Mouse (Mus musculus): ENCODE results near the gene Jhy. TPM values are rescaled to one million over a fixed set of nuclear protein-coding genes. Genes with fewer than 3 reads are reported as not detected.
A peak's percentile ranks its signal among the peaks of the same experiment; 100 is the strongest.

Gene Jhy
- polyA plus RNA-seq, 1 experiment from 2014 or later, result 0.75 TPM

DNA sequence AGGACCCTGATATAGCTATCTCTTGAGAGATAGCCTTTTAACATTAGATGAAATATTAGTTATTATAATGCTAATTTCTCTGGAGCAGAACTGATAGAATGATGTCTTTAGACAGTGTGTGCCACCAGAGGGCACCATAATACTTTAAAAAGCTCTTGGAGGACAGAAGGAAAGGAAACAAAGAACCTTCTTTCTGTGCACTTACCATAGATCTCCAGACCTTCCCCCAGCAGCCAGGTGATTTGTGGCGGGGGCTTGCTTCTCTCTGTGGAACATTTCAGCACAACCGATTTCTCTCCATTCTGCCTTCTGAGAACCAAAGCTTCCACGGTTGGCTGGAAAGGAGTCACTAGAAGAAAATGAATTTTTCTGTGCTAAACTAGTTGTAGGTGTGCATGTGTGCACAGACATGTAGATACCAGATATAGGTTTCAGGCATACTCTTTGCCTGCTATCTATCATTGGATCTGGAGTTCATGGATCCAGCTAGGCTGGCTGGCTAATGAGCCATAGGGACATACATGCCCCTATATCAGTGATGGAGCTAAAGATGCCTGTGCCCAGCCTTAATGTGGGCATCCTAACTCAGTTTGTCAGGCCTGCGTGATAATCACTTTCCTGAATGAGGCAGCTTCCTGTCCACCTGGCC, 26.1 kb upstream of the Jhy start:
- Histone ChIP-seq H3K27ac (ENCODE audit: low read length) (no peak overlapping the region), H3K27me3 (ENCODE audit: control insufficient read depth, insufficient read depth, low read depth, low read length) (no peaks in the 10 kb centered on the region; the same call in 1 of the 2 replicates), H3K4me1 (replicated peaks; ENCODE audit: control insufficient read depth, insufficient read depth, low read length) (no peaks in the 10 kb centered on the region), H3K9ac (ENCODE audit: low read length) (no peak overlapping the region), H3K36me3 (ENCODE audit: control insufficient read depth, insufficient read depth, low read length) (no peaks in the 10 kb centered on the region), H3K4me3 (ENCODE audit: low read length) (no peak overlapping the region), H3K9me3 (ENCODE audit: control insufficient read depth, low read length) (no peaks in the 10 kb centered on the region), H3K4me2 (ENCODE audit: low read depth, low read length) (no peak overlapping the region)
- 34% methylated on average over 4 of the region's 4 CpGs for WGBS
- no peak for ATAC-seq (ENCODE audit: low read depth)

DNA sequence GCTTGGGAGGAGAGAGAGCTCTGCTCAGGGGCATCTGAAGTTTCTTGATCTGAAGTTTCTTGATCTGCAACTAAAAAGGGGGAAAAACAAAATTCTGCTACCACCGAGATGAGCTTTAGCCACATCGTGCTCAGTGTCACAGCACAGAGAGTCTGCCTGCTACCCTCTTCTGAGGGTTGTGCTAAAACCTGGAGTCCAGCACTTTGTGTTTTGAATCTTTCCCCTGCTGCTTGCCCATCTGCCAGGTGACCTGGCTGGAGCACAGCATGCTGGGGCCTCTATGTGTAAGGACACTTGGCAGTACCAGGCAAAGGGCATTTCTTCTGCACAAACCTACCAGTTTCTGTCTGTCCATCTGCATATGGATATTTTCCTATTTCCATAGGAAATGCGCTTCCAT, 20.4 kb upstream of the Jhy start:
- Histone ChIP-seq H3K9ac (ENCODE audit: low read length) (no peak overlapping the region), H3K4me3 (ENCODE audit: low read length) (no peak overlapping the region), H3K9me3 (ENCODE audit: control insufficient read depth, low read length) (no peaks in the 10 kb centered on the region), H3K27me3 (ENCODE audit: control insufficient read depth, insufficient read depth, low read depth, low read length) (no peaks in the 10 kb centered on the region; the same call in 1 of the 2 replicates), H3K4me1 (replicated peaks; ENCODE audit: control insufficient read depth, insufficient read depth, low read length) (no peaks in the 10 kb centered on the region), H3K36me3 (ENCODE audit: control insufficient read depth, insufficient read depth, low read length) (no peaks in the 10 kb centered on the region), H3K4me2 (ENCODE audit: low read depth, low read length) (no peak overlapping the region), H3K27ac (ENCODE audit: low read length) (no peak overlapping the region)
- no peak for ATAC-seq (ENCODE audit: low read depth)
- 66% methylated on average over 3 of the region's 3 CpGs for WGBS

DNA sequence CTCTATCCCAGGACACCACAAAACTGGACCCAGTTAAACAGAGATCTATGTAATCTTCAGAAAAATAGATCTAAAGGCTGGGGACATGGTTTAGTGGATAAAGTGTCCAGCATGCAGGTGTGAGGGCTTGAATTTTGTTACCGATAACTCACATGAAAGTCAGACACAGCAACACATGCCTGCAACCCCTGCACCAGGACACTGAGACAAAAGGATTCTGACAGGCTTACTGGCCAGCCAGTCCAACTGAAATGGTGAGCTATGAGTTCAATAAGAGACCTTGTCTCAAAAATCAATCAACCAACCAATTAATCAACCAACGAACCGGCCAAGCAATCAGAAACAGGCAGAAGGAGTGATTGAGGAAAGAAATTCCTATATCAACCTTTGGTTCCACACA, 19.8 kb upstream of the Jhy start:
- ATAC-seq (ENCODE audit: low read depth), result no peak

DNA sequence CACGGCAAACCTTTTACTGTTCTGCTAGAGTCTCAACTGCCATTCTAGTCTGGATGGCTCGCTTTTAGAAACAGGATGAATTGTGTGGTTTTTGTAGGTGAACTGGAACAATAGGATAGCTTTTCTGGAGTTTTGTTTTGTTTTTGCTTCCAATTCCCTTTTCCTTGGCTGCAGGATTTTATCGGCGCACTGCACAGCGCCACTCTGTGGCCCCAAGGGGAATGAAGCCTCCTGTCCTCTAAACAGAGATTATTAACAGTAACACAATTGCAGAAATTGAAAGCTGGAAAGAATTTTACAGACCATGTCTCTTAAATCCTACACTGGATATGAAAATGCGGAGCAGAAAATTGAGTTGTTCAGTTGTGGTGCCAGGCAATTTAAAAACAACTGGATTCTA, 18.6 kb upstream of the Jhy start:
- no peak for ATAC-seq (ENCODE audit: low read depth)
- no peak overlapping the region for H3K4me2 ChIP-seq (ENCODE audit: low read depth, low read length)
- 38% methylated on average over 6 of the region's 6 CpGs for WGBS
- no peaks in the 10 kb centered on the region for H3K9me3 ChIP-seq (ENCODE audit: control insufficient read depth, low read length)
- no peaks in the 10 kb centered on the region for H3K36me3 ChIP-seq (ENCODE audit: control insufficient read depth, insufficient read depth, low read length)
- H3K4me3 ChIP-seq (ENCODE audit: low read length), result no peak overlapping the region
- H3K27ac ChIP-seq (ENCODE audit: low read length), result no peak overlapping the region
- H3K4me1 ChIP-seq (replicated peaks; ENCODE audit: control insufficient read depth, insufficient read depth, low read length), result no peaks in the 10 kb centered on the region
- H3K27me3 ChIP-seq (ENCODE audit: control insufficient read depth, insufficient read depth, low read depth, low read length), result no peaks in the 10 kb centered on the region
- H3K9ac ChIP-seq (ENCODE audit: low read length), result no peak overlapping the region

More for the DNA sequence above, 19.8 kb upstream of the Jhy start:
- Histone ChIP-seq H3K9me3 (ENCODE audit: control insufficient read depth, low read length) (no peaks in the 10 kb centered on the region), H3K27me3 (ENCODE audit: control insufficient read depth, insufficient read depth, low read depth, low read length) (no peaks in the 10 kb centered on the region; the same call in 1 of the 2 replicates), H3K9ac (ENCODE audit: low read length) (no peak overlapping the region), H3K27ac (ENCODE audit: low read length) (no peak overlapping the region), H3K36me3 (ENCODE audit: control insufficient read depth, insufficient read depth, low read length) (no peaks in the 10 kb centered on the region), H3K4me2 (ENCODE audit: low read depth, low read length) (no peak overlapping the region), H3K4me3 (ENCODE audit: low read length) (no peak overlapping the region), H3K4me1 (replicated peaks; ENCODE audit: control insufficient read depth, insufficient read depth, low read length) (no peaks in the 10 kb centered on the region)
- 78% methylated on average over 3 of the region's 3 CpGs for WGBS

DNA sequence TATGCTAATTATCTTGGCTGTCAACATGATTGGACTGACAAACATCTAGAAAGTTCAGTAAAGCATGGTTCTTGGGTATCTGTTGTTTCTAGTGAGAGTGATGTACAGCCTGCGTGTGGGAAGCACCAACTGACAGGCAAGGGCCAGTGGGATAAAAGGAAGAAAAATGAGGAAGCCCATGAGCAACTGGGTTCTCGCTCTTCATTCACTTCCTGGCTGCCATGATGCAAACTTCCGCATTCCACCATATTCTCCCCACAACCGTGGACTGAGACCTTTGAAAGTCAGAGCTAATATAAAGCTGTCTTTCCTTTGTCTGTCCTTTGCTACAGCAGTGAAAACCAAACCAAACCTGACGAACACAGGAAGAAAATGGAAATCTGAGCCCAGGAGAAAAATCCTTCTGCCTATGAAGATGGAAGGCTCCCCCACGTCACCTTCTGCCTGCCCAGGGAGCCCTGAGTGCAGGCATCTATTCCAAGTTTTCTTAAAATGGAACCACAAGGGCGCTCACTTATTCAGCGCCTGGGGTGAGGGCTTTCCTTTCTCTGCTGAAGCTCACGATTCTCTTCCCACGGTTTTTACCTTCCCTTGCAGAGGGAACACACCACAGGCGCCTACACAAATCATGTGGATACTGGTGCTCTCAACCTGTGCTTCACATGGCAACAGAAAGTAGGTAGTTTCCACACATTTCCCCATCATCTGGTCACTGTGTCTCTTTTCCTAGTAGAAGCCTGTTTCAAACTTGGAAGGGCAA, 10.3 kb upstream of the Jhy start:
- WGBS, result 67% methylated on average over 11 of the region's 11 CpGs
- Histone ChIP-seq H3K27me3 (ENCODE audit: control insufficient read depth, insufficient read depth, low read depth, low read length) (no peaks in the 10 kb centered on the region), H3K4me2 (ENCODE audit: low read depth, low read length) (no peak overlapping the region), H3K4me3 (ENCODE audit: low read length) (no peak overlapping the region), H3K36me3 (ENCODE audit: control insufficient read depth, insufficient read depth, low read length) (no peaks in the 10 kb centered on the region), H3K4me1 (replicated peaks; ENCODE audit: control insufficient read depth, insufficient read depth, low read length) (no peaks in the 10 kb centered on the region), H3K9ac (ENCODE audit: low read length) (no peak overlapping the region), H3K9me3 (ENCODE audit: control insufficient read depth, low read length) (no peaks in the 10 kb centered on the region), H3K27ac (ENCODE audit: low read length) (no peak overlapping the region)
- no peak for ATAC-seq (ENCODE audit: low read depth)

DNA sequence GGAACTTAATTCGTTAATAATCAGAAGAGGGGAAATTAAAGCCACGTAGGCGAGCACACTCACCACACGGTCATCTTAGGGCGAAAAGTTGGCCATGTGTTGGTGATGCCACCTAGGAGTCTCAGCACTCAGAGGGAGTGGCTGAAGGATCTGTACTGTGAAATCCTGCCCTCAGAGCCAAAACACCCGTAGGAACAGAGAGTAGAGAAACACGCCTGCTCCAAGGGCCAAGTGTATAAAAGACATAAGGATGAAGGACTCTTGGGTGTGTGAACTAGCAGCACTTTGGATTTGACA, 448 bp upstream of the Jhy start:
- no peaks in the 10 kb centered on the region for H3K9me3 ChIP-seq (ENCODE audit: control insufficient read depth, low read length)
- H3K27ac ChIP-seq (ENCODE audit: low read length), result no peak overlapping the region
- H3K4me1 ChIP-seq (replicated peaks; ENCODE audit: control insufficient read depth, insufficient read depth, low read length), result peaks cover 6% of the 10 kb centered on the region
- H3K27me3 ChIP-seq (ENCODE audit: control insufficient read depth, insufficient read depth, low read depth, low read length), result peaks cover 21% of the 10 kb centered on the region
- no peaks in the 10 kb centered on the region for H3K36me3 ChIP-seq (ENCODE audit: control insufficient read depth, insufficient read depth, low read length)
- no peak for ATAC-seq (ENCODE audit: low read depth)
- no peak overlapping the region for H3K9ac ChIP-seq (ENCODE audit: low read length)
- 20% methylated on average over 7 of the region's 7 CpGs for WGBS
- H3K4me3 ChIP-seq (ENCODE audit: low read length), result no peak overlapping the region
- peak overlapping the region; percentile 53 for H3K4me2 ChIP-seq (ENCODE audit: low read depth, low read length)

DNA sequence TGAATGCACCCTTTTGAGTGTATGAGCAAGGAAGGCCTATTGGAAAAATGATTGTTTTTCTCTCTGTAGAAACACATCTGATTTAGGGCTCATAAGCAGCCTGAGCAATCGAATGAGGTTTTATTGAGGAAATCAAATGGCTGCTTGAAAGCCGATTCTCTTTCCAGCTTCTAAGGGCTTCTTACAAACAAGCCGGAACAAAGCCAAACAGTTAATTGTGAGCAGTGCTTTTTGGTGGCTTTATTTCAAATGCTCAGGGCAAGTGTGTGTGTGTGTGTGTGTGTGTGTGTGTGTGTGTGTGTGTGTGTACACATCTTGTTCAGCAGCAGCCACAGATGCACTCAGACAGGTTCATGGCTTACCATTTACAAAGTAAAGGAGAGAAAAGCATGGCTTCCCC, 2.5 kb downstream of the Jhy start:
- Histone ChIP-seq H3K4me2 (ENCODE audit: low read depth, low read length) (no peak overlapping the region), H3K9me3 (ENCODE audit: control insufficient read depth, low read length) (no peaks in the 10 kb centered on the region), H3K4me1 (replicated peaks; ENCODE audit: control insufficient read depth, insufficient read depth, low read length) (peaks cover 6% of the 10 kb centered on the region), H3K27ac (ENCODE audit: low read length) (no peak overlapping the region), H3K9ac (ENCODE audit: low read length) (no peak overlapping the region), H3K4me3 (ENCODE audit: low read length) (no peak overlapping the region), H3K27me3 (ENCODE audit: control insufficient read depth, insufficient read depth, low read depth, low read length) (peaks cover 21% of the 10 kb centered on the region), H3K36me3 (ENCODE audit: control insufficient read depth, insufficient read depth, low read length) (no peaks in the 10 kb centered on the region)
- no peak for ATAC-seq (ENCODE audit: low read depth)
- WGBS, result 77% methylated on average over 3 of the region's 3 CpGs

DNA sequence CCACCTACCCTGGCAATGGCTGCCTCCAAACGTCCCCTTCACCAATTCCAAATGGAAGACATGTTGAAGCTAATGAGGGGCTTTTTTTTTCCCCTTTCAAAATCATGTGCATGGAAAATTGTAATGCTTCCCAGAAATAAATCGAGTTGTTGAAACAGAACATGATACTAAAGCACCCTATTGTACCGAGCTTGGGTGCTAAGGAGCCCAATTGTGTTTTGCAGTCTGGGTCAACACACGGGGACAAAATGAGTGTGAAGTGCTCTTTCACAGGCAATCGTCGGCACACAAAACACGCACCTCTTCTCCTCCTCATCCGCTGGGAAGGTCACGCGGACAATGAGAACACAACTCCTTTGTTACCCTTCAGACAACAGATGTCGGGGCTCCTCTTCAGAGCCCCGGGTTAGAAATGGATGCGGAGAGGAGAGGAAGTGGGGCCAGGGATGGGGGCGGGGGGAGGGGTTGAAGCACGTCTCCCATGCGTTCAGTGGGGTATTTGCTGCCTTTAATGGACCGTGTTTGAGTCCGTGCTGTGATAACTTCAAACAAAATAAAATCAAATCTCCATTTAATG, 14.8 kb downstream of the Jhy start:
- ATAC-seq (ENCODE audit: low read depth), result no peak
- H3K4me2 ChIP-seq (ENCODE audit: low read depth, low read length), result no peak overlapping the region

DNA sequence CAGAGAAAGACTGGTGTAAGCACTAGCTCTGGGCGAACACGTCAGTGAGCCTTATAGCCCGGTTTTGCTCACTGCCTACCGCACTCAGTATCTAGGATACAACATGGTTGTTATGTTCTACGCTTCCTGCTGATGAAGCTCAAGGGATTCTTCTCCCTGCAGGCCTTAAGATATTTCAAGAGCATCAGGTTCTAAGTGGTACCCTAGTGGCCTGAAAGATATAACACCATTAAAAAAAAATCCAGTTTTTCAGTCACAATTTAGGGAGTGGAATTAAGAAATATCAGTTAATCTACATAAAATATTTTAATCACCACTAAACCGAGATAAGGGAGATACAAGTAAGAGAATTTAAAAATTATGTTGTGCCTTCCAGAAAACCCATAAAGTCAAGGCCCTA, 15.4 kb downstream of the Jhy start:
- Histone ChIP-seq H3K27me3 (ENCODE audit: control insufficient read depth, insufficient read depth, low read depth, low read length) (no peaks in the 10 kb centered on the region; the same call in 1 of the 2 replicates), H3K4me1 (replicated peaks; ENCODE audit: control insufficient read depth, insufficient read depth, low read length) (no peaks in the 10 kb centered on the region), H3K9me3 (ENCODE audit: control insufficient read depth, low read length) (no peaks in the 10 kb centered on the region), H3K27ac (ENCODE audit: low read length) (no peak overlapping the region), H3K4me2 (ENCODE audit: low read depth, low read length) (no peak overlapping the region), H3K4me3 (ENCODE audit: low read length) (no peak overlapping the region), H3K36me3 (ENCODE audit: control insufficient read depth, insufficient read depth, low read length) (no peaks in the 10 kb centered on the region), H3K9ac (ENCODE audit: low read length) (no peak overlapping the region)
- WGBS, result 92% methylated on average over 6 of the region's 6 CpGs
- ATAC-seq (ENCODE audit: low read depth), result no peak

More for the DNA sequence above, 14.8 kb downstream of the Jhy start:
- Histone ChIP-seq H3K36me3 (ENCODE audit: control insufficient read depth, insufficient read depth, low read length) (no peaks in the 10 kb centered on the region), H3K9ac (ENCODE audit: low read length) (no peak overlapping the region), H3K4me3 (ENCODE audit: low read length) (no peak overlapping the region), H3K27me3 (ENCODE audit: control insufficient read depth, insufficient read depth, low read depth, low read length) (no peaks in the 10 kb centered on the region; the same call in 1 of the 2 replicates), H3K9me3 (ENCODE audit: control insufficient read depth, low read length) (no peaks in the 10 kb centered on the region), H3K4me1 (replicated peaks; ENCODE audit: control insufficient read depth, insufficient read depth, low read length) (no peaks in the 10 kb centered on the region), H3K27ac (ENCODE audit: low read length) (no peak overlapping the region)
- WGBS, result 50% methylated on average over 18 of the region's 18 CpGs

All from lung, embryonic 16.5 days (tissue).